Mouse (Mus musculus): ENCODE results near the gene Cped1. TPM values are rescaled to one million over a fixed set of nuclear protein-coding genes. Genes with fewer than 3 reads are reported as not detected.
"Not testable (repeated sequence)": the region's sequence is repeated elsewhere in the genome, so short reads cannot be mapped to it uniquely, and the experiment has no call there.

The Cped1 gene
- polyA plus RNA-seq, 1 experiment from 2014 or later = 26.6 TPM

GRCm38 (mm10) chr6:22039666-22040065 is 54.0 kb downstream of the Cped1 start:
- not testable (repeated sequence) for H3K4me2 ChIP-seq (ENCODE audit: low read depth, low read length); H3K4me3 ChIP-seq (replicated peaks; ENCODE audit: low read length); H3K27ac ChIP-seq (ENCODE audit: low read length); ATAC-seq (ENCODE audit: insufficient read depth, low FRiP score); H3K9me3 ChIP-seq (replicated peaks; ENCODE audit: control insufficient read depth, low read length); H3K4me1 ChIP-seq (ENCODE audit: control insufficient read depth, insufficient read depth, low read length); H3K9ac ChIP-seq (ENCODE audit: low read length); H3K27me3 ChIP-seq (ENCODE audit: control insufficient read depth, insufficient read depth, low read length); H3K36me3 ChIP-seq (ENCODE audit: control insufficient read depth, insufficient read depth, low read length)
- 70% methylated on average over 7 of the region's 7 CpGs for WGBS

DNA sequence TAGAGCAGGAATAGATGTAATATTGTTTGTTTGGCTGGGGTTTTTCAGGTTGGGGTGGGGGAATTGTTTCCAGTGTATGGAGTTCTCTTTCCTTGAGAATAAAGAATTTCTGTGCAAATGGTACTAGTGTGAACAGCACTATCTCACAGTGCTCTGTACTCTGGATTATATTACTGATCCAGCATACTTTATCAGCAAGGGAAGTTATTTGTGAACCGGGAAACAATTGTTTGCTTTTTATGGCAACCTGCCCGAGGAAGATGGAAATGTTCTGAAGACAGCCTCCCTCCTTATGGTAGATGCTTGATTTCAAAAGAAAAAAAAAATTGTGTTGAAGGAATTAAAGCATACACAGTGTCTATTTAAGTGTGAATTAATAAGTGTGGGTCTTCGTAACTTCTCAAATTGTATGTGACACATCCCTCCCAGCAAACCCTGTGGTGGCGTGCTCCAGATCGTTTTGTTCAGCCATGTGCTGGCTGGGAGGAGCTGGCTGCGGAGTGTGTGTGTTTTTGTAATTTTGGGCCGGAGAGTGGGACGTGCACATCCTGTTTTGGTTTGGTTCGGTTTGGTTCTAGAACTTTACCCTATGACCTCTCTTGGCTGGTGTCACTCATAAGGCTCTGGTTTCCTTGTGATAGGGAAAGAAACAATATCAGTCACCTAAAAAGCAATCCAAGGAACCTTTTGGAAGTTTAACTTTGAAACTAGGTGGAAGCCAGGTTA is 59.3 kb downstream of the Cped1 start:
- Histone ChIP-seq H3K4me2 (ENCODE audit: low read depth, low read length) (no peak overlapping the region), H3K27ac (ENCODE audit: low read length) (no peak overlapping the region), H3K9ac (ENCODE audit: low read length) (no peak overlapping the region), H3K4me3 (replicated peaks; ENCODE audit: low read length) (no peak overlapping the region), H3K27me3 (ENCODE audit: control insufficient read depth, insufficient read depth, low read length) (no peaks in the 10 kb centered on the region), H3K4me1 (ENCODE audit: control insufficient read depth, insufficient read depth, low read length) (0 out of 2 replicates have a peak, but pooled peaks cover 6% of the 10 kb centered on the region), H3K9me3 (replicated peaks; ENCODE audit: control insufficient read depth, low read length) (no peaks in the 10 kb centered on the region), H3K36me3 (ENCODE audit: control insufficient read depth, insufficient read depth, low read length) (no peaks in the 10 kb centered on the region)
- no peak for ATAC-seq (ENCODE audit: insufficient read depth, low FRiP score)
- WGBS = 69% methylated on average over 9 of the region's 9 CpGs

DNA sequence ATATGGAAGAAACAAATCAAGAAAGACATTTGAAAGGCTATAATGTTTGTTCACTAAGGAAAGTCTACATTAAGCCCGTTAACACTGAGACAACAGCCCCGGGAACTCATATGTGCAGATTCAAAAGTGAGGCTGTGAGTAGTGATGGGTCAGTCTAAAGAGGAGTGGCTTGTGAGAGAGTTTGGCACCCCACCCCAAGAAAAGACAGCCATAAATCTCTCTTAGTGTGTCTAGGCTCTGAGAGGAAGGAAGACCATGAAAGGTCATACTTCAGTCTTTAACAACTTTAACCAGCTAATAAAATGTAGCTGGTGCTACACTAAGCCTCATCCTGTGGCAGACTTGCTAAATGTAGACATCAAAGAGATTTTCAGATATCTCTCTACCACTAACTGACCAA is 61.4 kb downstream of the Cped1 start:
- Histone ChIP-seq H3K9me3 (replicated peaks; ENCODE audit: control insufficient read depth, low read length) (no peaks in the 10 kb centered on the region), H3K36me3 (ENCODE audit: control insufficient read depth, insufficient read depth, low read length) (no peaks in the 10 kb centered on the region), H3K9ac (ENCODE audit: low read length) (no peak overlapping the region), H3K4me2 (ENCODE audit: low read depth, low read length) (no peak overlapping the region), H3K4me1 (ENCODE audit: control insufficient read depth, insufficient read depth, low read length) (0 out of 2 replicates have a peak, but pooled peaks cover 6% of the 10 kb centered on the region), H3K27me3 (ENCODE audit: control insufficient read depth, insufficient read depth, low read length) (no peaks in the 10 kb centered on the region), H3K4me3 (replicated peaks; ENCODE audit: low read length) (no peak overlapping the region), H3K27ac (ENCODE audit: low read length) (no peak overlapping the region)
- WGBS = 85% methylated on average over 2 of the region's 2 CpGs
- no peak for ATAC-seq (ENCODE audit: insufficient read depth, low FRiP score)

DNA sequence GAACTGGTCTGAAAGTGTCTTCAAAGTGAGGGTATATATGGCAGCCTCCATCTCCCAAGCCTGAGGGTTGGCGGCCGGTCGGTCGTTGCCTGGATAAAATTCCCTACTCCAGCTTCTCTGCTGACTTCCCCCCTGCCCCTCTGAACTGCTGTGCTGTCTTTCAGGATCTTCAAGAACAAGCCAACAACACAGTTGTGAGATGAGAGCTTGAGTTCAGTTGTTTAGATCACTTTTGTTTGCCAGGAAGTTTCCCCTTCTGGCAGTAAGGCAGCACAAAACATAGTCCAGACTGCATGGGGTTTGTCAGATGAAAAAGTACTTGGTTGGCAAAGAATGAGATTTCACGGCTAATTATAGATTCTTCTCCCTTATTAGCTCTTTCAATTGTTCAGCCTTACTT is 63.4 kb downstream of the Cped1 start:
- Histone ChIP-seq H3K4me3 (replicated peaks; ENCODE audit: low read length) (no peak overlapping the region), H3K27me3 (ENCODE audit: control insufficient read depth, insufficient read depth, low read length) (no peaks in the 10 kb centered on the region), H3K9me3 (replicated peaks; ENCODE audit: control insufficient read depth, low read length) (no peaks in the 10 kb centered on the region), H3K4me2 (ENCODE audit: low read depth, low read length) (no peak overlapping the region), H3K9ac (ENCODE audit: low read length) (no peak overlapping the region), H3K4me1 (ENCODE audit: control insufficient read depth, insufficient read depth, low read length) (0 out of 2 replicates have a peak, but pooled peaks cover 6% of the 10 kb centered on the region), H3K36me3 (ENCODE audit: control insufficient read depth, insufficient read depth, low read length) (no peaks in the 10 kb centered on the region), H3K27ac (ENCODE audit: low read length) (peak overlapping the region; percentile 72)
- WGBS = 61% methylated on average over 5 of the region's 5 CpGs
- ATAC-seq (ENCODE audit: insufficient read depth, low FRiP score) = 0 out of 2 replicates have a peak, but pooled peaks have one; percentile 13

- 86% methylated on average over 3 of the region's 3 CpGs for WGBS
Observed at GRCm38 (mm10) chr6:22051526-22051925, 65.8 kb downstream of the Cped1 start.

GRCm38 (mm10) chr6:22053014-22053413 is 67.3 kb downstream of the Cped1 start:
- H3K4me2 ChIP-seq (ENCODE audit: low read depth, low read length) = no peak overlapping the region
- ATAC-seq (ENCODE audit: insufficient read depth, low FRiP score) = no peak
- no peaks in the 10 kb centered on the region for H3K9me3 ChIP-seq (replicated peaks; ENCODE audit: control insufficient read depth, low read length)
- no peaks in the 10 kb centered on the region for H3K36me3 ChIP-seq (ENCODE audit: control insufficient read depth, insufficient read depth, low read length)
- 88% methylated on average over 3 of the region's 3 CpGs for WGBS
- H3K27me3 ChIP-seq (ENCODE audit: control insufficient read depth, insufficient read depth, low read length) = no peaks in the 10 kb centered on the region
- no peak overlapping the region for H3K4me3 ChIP-seq (replicated peaks; ENCODE audit: low read length)
- H3K27ac ChIP-seq (ENCODE audit: low read length) = no peak overlapping the region
- 0 out of 2 replicates have a peak, but pooled peaks cover 6% of the 10 kb centered on the region for H3K4me1 ChIP-seq (ENCODE audit: control insufficient read depth, insufficient read depth, low read length)
- no peak overlapping the region for H3K9ac ChIP-seq (ENCODE audit: low read length)

More at GRCm38 (mm10) chr6:22051526-22051925, 65.8 kb downstream of the Cped1 start:
- Histone ChIP-seq H3K27me3 (ENCODE audit: control insufficient read depth, insufficient read depth, low read length) (no peaks in the 10 kb centered on the region), H3K4me3 (replicated peaks; ENCODE audit: low read length) (no peak overlapping the region), H3K4me1 (ENCODE audit: control insufficient read depth, insufficient read depth, low read length) (0 out of 2 replicates have a peak, but pooled peaks cover 6% of the 10 kb centered on the region), H3K9me3 (replicated peaks; ENCODE audit: control insufficient read depth, low read length) (no peaks in the 10 kb centered on the region), H3K4me2 (ENCODE audit: low read depth, low read length) (no peak overlapping the region), H3K27ac (ENCODE audit: low read length) (no peak overlapping the region), H3K9ac (ENCODE audit: low read length) (no peak overlapping the region), H3K36me3 (ENCODE audit: control insufficient read depth, insufficient read depth, low read length) (no peaks in the 10 kb centered on the region)
- ATAC-seq (ENCODE audit: insufficient read depth, low FRiP score) = no peak

DNA sequence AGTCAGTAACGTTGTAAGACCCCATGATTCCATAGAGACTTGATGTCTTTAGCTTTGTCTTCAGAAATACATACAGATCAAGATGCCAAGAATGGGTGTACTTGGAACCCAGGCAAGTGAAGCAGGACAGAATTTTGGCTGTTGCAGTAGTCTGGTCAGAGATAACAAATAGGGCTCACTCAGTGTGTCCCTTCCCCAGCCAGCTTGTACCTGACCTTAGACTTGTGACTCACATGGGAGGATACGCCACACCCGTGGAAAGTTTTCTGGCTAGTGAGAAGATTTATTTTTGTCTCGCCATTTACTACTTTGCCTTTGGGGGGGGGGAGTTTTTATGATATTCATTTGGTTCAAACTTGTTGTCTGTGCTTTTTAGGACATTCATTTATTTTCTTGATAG is 78.6 kb downstream of the Cped1 start:
- H3K4me1 ChIP-seq (ENCODE audit: control insufficient read depth, insufficient read depth, low read length) = no peaks in the 10 kb centered on the region
- H3K27me3 ChIP-seq (ENCODE audit: control insufficient read depth, insufficient read depth, low read length) = no peaks in the 10 kb centered on the region
- H3K4me3 ChIP-seq (replicated peaks; ENCODE audit: low read length) = no peak overlapping the region
- WGBS = 59% methylated on average over 4 of the region's 4 CpGs
- no peak overlapping the region for H3K4me2 ChIP-seq (ENCODE audit: low read depth, low read length)
- no peaks in the 10 kb centered on the region for H3K36me3 ChIP-seq (ENCODE audit: control insufficient read depth, insufficient read depth, low read length)
- H3K9ac ChIP-seq (ENCODE audit: low read length) = no peak overlapping the region
- peak; percentile 62; the same call in 1 of the 2 replicates for ATAC-seq (ENCODE audit: insufficient read depth, low FRiP score)
- H3K27ac ChIP-seq (ENCODE audit: low read length) = no peak overlapping the region
- H3K9me3 ChIP-seq (replicated peaks; ENCODE audit: control insufficient read depth, low read length) = no peaks in the 10 kb centered on the region

DNA sequence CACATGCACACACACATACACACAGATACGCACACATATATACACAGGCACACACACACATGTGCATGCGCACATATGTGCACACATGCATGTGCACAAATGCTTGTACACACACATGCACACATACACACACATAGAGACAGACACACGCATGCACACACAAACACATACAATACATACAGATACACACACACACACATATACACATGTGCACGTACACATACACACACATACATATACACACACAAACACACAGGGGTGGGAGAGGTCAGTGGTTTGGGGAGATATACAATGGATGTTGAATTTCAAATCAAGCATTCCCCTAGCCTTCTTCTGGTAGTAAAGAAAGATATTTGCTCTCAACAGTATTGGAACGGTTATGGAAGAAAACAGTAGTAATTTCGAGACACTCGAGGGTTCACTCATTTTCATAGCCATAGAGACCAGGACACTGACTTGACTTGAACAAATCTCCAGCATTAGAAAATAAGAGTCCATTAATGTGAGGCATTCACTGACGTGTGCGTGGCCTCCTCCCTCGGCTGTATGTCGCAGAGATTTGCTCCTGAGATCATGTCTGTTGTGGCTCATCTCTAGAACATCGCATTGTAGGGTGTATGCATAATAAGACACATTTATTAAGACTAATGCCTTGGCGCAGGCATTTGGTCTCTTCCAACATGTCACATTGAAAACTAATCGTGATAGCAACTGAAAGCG is 85.0 kb downstream of the Cped1 start:
- H3K9ac ChIP-seq (ENCODE audit: low read length) = no peak overlapping the region; the same call in 1 of the 2 replicates
- no peaks in the 10 kb centered on the region for H3K27me3 ChIP-seq (ENCODE audit: control insufficient read depth, insufficient read depth, low read length)
- WGBS = 73% methylated on average over 15 of the region's 15 CpGs
- H3K36me3 ChIP-seq (ENCODE audit: control insufficient read depth, insufficient read depth, low read length) = no peaks in the 10 kb centered on the region
- peak overlapping the region; percentile 4 for H3K4me3 ChIP-seq (replicated peaks; ENCODE audit: low read length)
- 0 out of 2 replicates have a peak, but pooled peaks cover 3% of the 10 kb centered on the region for H3K4me1 ChIP-seq (ENCODE audit: control insufficient read depth, insufficient read depth, low read length)
- no peaks in the 10 kb centered on the region for H3K9me3 ChIP-seq (replicated peaks; ENCODE audit: control insufficient read depth, low read length)
- ATAC-seq (ENCODE audit: insufficient read depth, low FRiP score) = no peak
- peak overlapping the region; percentile 56 for H3K27ac ChIP-seq (ENCODE audit: low read length)
- H3K4me2 ChIP-seq (ENCODE audit: low read depth, low read length) = peak overlapping the region; percentile 36

DNA sequence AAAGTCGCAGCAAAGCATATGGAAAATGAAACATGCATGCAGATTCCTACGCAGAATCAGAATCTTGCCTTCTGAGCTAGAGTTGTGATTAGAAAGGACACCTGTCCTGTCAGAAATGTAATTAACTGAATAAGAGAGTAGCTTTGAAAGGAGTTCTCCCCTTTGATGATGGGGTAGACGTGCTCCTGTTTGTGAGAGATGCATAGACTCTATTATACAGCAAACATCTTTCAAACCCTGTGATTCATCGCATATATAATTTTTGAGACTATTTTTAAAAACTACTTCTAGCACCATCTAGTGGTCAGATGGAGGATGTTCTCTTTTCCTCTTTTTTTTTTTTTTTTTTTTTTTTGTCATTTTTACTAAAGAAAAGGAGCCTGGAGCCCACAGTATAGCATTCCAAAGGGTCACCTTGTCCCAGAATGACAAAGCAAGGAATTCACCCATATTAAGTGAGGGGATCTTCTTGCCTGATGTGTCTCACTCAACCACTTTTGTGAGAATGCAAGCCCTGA is 85.7 kb downstream of the Cped1 start:
- ATAC-seq (ENCODE audit: insufficient read depth, low FRiP score) = no peak
- Histone ChIP-seq H3K4me3 (replicated peaks; ENCODE audit: low read length) (peak overlapping the region; percentile 4), H3K36me3 (ENCODE audit: control insufficient read depth, insufficient read depth, low read length) (no peaks in the 10 kb centered on the region), H3K4me1 (ENCODE audit: control insufficient read depth, insufficient read depth, low read length) (0 out of 2 replicates have a peak, but pooled peaks cover 3% of the 10 kb centered on the region), H3K9me3 (replicated peaks; ENCODE audit: control insufficient read depth, low read length) (no peaks in the 10 kb centered on the region), H3K4me2 (ENCODE audit: low read depth, low read length) (peak overlapping the region; percentile 36), H3K27ac (ENCODE audit: low read length) (peak overlapping the region; percentile 56; the same call in 1 of the 2 replicates), H3K9ac (ENCODE audit: low read length) (no peak overlapping the region; the same call in 1 of the 2 replicates), H3K27me3 (ENCODE audit: control insufficient read depth, insufficient read depth, low read length) (no peaks in the 10 kb centered on the region)
- WGBS = 32% methylated on average over 4 of the region's 4 CpGs

Data from stomach, embryonic 16.5 days (tissue).